Mouse (Mus musculus) neural tube, embryonic 10.5 days (tissue): Measurements from ENCODE around the gene Adgrl3.

Experiments
- DNase-seq: peaks from one replicate; pipeline ENCODE4 v3.0.0-alpha.2; 2017; ENCODE audit warnings: low spot score; ENCODE audit errors: extremely low spot score

The Adgrl3 gene

DNA sequence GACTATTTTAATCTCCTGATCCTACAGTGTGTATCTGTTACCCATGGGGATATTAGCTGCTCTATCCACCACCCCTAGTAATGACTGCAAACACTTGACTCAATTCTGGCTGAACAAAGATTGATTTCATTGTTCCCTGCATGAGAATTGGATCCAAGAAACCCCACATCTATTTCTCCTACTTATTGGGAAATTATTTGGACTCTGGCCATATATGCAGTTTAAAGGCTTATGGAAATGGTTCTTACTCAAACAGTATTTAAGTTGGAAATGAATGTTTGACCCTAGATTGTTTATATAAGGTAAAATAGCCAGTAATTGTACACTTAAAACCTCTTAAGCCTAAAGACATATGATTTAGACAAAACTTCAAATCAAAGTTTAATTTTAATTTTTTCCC, 207.3 kb downstream of the Adgrl3 start:
- DNase-seq = no peak

DNA sequence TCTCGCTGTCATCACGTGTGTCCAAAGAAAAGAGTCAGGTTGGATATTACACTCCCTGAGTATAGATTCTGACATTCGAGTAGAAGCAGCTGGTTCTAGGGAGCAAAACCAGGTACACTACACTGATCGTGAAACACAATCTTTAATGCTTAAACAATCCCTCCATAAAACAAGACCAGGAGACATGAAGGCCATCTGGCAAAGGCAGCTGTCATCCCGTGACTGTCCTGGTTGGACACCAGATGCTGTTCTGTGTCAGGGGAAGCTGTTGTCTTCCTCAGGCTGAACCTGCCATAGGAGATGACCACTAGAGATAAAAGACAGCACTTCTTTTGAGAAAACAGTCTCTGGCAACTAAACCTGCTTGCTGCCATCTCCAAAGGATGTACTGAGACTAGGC, 228.8 kb downstream of the Adgrl3 start:
- DNase-seq = no peak

DNA sequence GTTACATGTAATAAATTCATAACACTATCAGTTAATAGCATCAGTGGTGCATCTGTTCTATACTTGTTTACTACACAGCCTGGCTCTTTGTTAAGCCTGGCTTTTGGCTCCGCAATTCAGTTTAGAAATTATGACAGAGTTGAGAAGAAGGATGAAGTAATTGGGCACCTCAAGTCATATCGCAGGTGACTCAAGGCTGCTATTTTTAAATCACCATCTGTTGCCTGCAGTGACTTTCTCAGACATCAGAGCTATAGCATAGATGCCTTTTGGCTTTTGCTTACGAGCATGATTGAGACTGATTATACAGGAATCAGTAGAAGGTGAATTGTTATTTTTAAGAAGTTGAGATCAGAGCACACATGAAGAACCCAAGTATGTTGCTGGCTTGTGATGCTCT, 236.2 kb downstream of the Adgrl3 start:
- DNase-seq = no peak

DNA sequence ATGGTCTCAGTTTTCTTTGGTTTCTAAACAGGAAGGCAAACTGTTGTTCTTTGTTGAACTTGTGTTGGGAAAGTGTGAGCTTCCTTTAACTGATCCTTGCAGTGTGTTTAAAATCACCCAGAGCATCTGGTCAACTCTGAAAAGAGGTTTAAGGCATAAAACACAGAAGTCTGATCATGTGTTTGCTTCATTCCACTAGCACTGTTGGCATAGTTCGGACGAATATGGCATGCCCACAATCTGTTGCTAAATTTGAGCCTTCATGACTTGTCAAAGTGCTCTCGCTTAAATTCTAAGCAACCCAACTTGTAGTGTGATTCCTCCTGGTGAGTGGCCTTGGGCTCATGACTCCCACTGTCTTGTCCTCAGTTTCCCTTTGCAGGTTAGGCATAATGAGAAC, 249.8 kb downstream of the Adgrl3 start:
- DNase-seq = no peak

DNA sequence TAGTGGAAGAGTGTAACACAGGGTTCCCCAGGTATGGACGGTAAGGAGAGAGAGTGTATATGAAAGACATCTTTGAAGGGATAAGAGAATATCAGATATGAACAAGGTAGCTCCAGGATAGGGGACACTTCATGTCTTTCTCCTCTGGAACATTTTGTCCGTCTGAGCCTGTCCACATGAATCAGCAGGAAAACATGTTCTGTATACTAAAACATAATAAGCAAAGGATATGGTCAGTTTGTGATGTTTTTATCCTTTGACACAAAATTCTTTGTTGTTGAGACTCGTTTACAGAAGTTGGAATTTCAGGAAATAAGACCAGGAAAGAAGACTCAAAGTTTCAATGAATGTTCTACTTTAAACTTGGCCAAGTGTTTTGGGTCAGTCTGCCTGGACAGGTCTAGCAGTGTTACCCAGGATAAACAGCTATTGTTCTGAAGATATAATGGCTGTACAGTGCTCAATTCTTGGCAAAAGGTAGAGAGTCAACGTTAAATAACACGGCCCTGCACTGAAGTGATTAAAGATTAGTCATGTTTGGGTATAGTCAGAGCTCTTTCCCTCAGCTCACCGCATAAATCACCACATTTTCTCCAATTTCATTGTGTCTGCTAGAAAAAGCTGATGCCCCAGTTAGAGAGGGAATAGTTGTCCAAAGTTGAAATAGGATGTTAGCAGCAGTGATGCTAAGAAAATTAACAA, 255.6 kb downstream of the Adgrl3 start:
- DNase-seq = no peak

DNA sequence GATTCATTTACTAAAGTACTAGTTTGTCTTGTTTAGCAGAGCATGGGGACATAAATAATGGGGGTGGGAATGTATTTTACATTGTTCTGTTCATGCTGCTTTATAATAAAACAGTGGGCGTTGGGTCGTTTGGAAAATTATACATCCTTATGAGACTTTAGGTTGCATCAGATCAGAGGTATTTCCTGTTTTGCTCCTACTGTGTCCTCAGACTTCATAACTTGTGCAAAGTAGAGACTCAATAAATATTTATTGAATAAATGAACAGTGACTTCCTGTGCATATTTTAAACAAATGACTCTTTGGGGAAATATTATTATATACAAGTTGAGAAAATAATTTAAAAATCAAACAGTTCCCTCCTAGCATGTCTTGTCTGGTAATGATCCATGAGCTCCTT, 259.3 kb downstream of the Adgrl3 start:
- no peak for DNase-seq

DNA sequence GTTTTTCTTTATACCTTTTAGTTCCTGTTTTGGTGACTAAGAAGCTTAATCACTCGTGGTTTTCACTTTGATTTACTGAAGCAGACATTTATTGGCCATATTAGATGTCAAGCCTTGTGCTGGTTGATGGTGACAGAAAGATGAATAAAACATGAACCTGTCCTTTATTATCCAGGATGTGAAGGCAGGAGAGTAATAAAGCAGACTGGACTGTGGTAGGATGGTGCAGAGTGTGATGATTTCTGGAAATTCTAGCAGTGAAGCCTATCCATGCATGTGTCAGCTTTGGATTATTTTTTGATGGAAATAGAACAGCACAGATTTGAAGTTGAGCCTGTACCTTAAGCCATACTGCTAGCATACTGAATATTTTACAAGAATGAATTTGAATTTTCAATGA, 265.7 kb downstream of the Adgrl3 start:
- DNase-seq = no peak

DNA sequence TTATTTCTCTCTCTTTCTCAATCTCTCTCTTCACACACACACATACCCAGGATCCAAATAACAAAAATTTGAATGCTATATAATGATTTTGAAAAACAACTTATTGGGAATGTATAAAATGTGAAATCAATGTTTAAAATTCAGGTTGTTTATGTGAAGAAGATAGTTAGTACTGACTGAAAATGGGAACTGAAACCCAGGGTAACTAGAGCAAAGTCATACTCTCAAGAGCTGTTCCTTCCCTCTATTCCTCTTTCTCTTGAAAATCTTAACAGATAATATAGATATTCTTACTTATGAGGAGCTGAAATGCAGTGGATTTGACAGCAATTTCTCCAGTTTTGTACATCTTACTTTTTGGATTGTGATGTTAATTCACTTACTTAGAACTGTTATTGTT, 281.9 kb downstream of the Adgrl3 start:
- DNase-seq = no peak

DNA sequence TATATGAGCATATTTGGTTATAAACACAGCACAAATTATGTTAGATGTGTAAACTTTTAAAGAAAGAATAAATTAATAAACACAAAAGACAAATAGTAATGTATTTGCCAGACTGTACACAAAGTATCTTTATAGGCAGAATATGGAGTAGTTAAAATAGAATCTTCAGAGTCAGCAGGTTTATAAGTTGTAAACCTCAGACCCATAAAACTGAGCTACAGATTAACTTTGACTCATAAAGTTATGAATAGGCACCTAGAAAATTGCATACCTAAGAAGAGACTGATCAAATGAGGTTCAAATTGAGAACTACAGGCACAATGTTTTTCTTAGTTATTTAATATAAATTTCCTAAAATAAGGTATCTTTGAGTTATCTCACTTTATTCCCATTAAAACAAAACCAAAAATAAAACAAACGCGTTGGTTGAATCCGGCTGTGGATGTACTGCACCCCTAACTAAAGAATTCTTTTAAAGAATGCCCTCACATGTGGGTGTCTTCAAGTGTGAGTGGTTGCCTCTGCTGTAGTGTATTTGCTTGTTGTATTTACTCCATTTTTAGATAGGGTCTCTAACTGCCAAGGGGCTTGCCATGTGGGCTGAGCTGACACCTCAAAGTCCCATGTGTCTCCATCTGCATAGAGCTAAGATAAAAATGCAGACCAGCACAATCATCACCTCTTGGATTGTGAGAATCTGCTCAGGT, 297.6 kb downstream of the Adgrl3 start:
- no peak for DNase-seq

DNA sequence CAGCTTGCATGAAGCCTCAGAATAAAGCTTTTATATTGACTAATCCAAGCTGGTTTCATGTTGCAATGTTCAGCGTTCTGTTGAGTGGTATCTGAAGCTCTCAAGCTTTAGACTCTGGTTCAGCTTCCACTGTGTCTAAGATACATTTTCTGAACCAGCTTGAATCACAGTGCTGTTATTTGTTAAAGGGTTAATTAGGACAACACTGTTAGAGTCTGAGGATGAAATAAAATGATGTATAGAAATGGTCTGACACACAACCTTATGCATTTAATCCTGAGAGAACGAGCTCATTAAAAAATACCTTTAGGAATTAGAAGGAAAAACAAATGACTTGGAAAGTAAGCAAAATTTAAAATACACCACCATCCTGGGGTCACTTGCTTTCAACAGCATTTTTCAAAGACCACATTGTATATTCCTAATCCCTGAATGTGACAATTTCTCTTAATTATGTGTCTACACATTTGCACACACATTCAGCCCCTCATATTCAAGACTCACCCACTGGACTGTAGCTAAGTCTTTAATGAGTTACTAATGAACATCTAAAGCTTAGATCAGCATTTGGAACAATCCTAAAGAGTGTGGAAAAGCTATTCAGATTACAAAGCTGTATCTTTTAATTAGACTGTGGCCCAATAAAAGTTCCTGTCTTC, 301.5 kb downstream of the Adgrl3 start:
- no peak for DNase-seq

DNA sequence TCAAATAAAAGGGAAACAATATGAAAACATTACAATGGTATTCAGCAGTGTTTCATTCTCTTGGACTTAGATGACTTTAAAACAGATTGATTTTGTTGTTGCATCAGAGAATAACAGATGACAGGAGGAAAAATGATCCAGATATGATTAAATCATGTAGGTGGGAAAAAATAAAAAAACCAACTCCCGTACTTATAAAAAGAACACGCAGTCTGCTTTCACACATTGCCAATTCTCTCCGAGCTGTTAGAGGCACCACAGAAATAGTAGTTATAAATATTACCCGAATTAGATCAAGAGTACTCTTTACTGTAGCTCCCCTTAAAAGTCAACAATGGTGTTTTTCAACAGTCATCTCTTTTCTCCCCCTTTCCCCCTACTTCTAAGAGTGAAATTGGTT, 302.1 kb downstream of the Adgrl3 start:
- no peak for DNase-seq

DNA sequence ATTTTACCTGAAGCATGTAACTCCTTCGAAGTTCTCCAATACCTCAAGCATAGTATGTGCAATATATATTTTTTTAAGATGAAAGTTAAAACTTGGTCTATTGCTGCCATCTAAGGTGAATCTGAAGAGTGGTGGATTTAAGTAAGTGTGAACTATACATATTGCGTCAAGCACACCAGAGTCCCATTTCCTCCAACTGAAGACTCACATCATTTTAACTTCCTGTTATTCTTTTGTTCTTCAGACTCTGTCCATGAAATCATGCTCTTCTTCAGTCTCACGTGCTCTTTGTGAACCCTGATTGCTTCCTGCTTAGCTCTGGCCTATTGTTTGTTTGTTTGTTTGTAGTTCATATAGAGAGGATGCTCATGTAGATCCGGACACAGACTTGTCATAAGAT, 307.0 kb downstream of the Adgrl3 start:
- no peak for DNase-seq

DNA sequence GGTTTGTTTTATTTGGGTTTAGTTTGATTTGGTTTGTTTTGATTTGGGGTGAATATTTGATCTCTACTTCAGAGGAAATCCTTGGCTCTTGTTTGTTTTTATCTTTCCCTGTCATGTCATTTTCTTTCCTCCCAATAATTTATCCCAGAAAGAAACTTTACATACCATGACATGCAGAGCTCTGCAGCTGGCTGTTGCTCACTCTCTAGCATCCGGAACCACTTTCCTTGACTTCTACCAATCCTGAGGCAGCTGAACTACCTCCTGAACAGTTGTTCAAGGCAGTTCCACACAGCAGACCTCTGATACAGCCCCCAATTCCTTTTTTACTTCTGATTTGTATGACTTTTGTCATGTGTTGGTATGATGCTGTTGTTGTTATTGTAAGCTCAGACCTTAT, 307.5 kb downstream of the Adgrl3 start:
- no peak for DNase-seq

DNA sequence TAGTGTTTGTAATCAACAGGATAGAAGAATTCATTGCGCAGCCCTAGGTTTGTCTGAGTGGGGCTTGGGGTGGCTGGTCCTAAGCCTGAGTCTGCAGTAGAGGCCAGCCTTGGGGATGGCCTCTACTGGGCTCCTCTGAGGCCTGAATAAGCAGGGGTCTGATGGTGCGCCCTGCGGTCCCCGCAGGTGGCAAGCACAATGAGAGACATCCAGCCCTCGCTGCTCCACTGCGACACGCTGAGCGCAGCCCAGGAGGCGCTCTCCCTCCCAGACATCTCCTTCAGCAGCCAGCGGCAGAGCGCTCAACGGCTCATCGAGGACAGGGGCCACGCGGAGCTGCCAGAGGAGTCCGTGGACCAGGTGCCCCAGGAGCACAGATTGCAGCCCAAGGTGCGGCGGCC, 309.6 kb downstream of the Adgrl3 start:
- DNase-seq = no peak

DNA sequence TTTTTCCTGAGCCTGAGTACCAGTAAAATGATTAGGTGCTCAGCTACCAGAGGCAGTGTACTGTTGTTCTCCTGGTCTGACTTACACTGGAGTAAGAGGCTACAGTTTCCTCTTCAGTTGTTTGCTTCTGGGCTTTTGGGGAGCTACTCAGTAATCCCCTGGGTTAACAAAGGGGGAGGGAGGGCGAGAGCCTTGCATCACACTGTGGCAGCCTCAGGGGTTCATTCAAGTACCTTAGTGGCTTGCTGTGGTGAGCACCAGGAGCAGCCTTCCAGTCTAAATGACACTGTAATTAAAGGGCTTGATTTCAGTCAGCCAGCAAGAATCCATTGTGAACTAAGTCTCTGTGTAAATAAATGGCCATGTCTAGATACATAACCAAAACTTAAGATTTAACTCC, 324.4 kb downstream of the Adgrl3 start:
- DNase-seq = no peak

DNA sequence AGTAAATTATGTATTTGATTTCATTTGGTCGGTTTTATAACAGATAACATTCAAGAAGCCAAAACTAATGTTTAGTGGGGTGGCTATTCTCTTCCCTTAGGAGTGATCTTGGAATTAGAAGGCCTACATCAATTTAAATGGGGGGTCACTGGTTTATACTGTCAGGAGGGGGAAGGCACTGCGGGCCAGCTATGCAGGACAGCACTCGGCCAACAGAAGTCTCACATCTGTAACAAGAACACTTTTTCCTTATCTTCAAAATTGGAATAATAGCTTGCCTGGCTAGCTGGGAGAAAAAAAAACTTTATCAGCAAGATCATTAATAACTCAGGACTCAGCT, 325.1 kb downstream of the Adgrl3 start:
- DNase-seq = no peak

DNA sequence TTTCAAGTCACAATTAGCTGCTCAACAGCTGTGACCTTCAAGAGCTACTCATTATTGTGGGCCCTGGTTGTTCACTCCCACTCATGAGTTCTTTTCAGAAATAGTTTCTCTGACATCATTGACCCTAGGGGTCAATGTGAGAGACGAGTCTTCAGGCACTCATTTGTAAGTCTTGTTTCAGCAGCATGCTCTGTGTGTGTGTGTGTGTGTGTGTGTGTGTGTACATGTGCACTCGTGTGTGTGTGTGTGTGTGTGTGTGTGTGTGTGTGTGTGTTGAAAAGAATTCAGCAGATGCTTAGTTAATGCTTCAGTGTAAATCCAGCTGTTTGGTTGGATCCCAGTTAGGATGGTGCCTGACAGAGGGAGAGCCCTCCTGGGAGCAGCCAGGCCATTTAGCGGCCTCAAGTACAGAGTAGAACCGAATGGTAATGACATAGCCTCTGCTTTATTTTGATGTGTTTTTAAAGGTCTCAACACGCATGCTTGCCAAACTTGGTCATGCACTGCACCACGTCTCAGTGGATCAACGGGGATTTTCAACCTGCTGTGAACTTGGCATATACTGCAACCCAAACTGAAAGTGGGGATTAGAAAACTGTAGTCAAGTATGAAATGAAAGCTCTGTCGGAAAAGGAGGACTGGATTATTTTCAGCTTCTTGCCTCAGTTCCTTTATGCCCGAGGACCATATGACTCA, 325.6 kb downstream of the Adgrl3 start:
- DNase-seq = no peak

DNA sequence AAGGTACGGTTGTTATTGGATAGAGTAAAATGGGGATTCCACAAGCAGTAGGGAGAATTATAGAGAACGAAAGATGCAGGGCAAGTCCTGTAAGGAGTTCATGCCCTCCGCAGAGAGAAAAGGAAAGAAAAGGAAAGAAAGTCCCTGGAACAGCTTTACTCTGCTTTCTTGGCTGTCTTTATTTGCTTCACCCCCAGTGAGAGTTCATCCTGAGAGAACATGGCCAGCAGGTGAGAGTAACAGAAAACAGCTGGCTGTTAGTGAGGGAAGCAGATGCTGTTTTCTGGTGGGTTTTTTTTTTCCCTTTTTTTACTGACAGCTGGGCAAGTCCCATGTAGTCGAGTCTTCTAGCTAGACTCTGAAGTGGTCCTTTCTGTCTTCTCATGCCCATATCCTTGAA, 327.6 kb downstream of the Adgrl3 start:
- no peak for DNase-seq

DNA sequence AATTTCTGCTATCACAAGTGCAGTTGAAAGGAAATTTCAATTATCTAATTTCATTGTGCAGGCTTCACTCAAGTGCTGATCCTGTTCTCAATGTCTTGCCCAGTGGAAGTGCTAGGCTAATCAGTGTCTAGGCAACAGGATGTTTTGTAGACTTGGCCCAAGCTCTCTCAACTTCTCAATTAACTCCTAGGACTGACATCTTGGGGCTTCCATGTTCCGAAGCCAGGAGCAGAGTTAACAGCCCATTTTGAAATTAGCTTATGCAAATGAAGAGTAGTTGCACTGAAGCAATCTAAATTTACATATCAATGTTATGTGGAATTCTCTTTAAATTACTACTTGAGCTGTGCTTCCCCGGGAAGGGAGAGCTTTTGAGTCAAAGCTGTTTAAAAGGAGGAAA, 339.6 kb downstream of the Adgrl3 start:
- no peak for DNase-seq

DNA sequence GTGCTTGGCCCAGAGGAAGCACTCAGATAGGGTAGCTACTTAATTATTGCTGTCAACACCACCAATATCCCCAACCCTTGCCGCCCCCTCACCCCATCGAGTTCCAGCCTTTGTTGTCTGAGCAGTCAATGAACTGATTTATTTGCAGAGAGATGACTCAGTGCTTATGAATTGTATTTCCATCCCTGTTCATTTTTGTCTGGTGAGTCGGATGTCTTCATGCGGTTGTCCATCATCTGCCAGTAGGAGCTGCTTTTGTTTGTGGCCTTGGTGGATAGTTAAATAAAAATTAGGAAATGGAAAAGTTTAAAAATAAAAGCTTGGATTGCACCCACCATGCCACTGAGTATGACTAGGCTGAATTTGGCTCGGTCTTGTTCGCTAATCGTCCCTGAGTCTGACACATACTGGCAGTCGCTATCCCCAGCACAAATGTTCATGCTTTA, 344.3 kb downstream of the Adgrl3 start:
- no peak for DNase-seq

DNA sequence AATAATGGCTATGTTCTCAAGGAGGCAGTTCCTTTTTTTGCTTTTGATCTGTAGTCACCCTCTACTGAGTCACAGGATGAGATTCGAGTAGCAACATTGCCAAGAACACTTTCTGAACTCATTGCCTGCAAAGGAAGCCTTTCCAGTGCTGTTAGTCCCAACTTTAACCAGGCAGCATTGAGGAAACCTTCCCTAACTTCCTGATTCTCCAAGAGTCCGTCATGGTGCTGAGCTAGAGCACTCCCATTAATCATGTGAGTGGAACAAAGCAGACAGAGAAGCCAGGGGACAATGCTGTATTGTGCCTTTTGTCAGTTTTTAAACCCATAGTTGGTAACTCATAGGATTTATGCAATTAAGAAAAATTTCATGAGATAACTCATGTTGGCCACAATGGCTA, 345.3 kb downstream of the Adgrl3 start:
- no peak for DNase-seq

DNA sequence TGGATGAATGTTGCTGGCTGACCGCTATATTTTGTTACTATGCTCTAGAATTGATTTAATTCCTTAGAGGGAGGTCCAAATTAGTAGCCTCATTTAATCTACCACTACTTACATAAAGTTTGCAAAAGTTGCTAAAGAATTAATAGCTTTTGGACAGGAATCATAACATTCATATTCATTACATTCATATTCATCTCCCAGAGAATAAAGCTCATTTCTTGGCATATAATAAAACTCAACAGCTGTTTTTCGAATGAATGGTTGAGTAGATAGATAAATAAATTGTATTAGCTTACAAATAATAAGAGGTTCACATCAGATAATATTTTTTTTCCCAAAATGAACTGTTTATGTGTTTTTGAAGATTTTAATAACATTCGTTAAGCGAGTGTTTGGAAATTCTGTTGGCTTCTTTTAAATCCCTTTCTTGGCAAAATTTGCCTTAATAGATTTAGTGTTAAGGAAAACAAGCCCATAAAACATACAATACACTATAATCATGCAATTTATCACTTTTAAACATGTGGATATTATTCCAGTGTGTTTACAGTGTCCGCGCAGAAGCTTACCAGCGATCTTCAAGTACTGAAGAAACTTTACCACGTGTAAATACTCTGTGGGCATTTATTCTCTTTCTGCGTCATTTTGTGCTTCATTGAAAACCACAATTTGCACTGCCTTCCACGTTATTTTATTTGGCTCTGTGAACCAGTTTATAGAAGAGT, 350.4 kb downstream of the Adgrl3 start:
- DNase-seq = no peak
